Mouse (Mus musculus): ENCODE measurements around the gene Synj2. TPM values are rescaled to one million over a fixed set of nuclear protein-coding genes. Genes with fewer than 3 reads are reported as not detected.
A peak's percentile ranks its signal among the peaks of the same experiment; 100 is the strongest.

The Synj2 gene
- polyA plus RNA-seq, 1 experiment from 2014 or later, result 1.0 TPM

GRCm38 (mm10) chr17:6037507-6037906, 96.4 kb downstream of the Synj2 start:
- DNase-seq (ENCODE audit: low spot score), result no peak
- H3K9me3 ChIP-seq (ENCODE audit: control insufficient read depth, low read length), result no peaks in the 10 kb centered on the region
- H3K27ac ChIP-seq (ENCODE audit: low read depth, low read length), result no peak overlapping the region
- ATAC-seq (replicated peaks; ENCODE audit: low FRiP score), result no peak
- no peaks in the 10 kb centered on the region for H3K36me3 ChIP-seq (ENCODE audit: control insufficient read depth, insufficient read depth, low read length)
- WGBS, result 94% methylated on average over 10 of the region's 10 CpGs
- no peaks in the 10 kb centered on the region for H3K27me3 ChIP-seq (ENCODE audit: control insufficient read depth, insufficient read depth, low read length)
- no peaks in the 10 kb centered on the region for H3K4me1 ChIP-seq (replicated peaks; ENCODE audit: control insufficient read depth, insufficient read depth, low read length)
- H3K4me2 ChIP-seq (ENCODE audit: low read depth, low read length, severe bottlenecking), result no peak overlapping the region
- no peak overlapping the region for H3K4me3 ChIP-seq (ENCODE audit: low read depth, low read length)
- H3K9ac ChIP-seq (ENCODE audit: low read length), result no peak overlapping the region

- Histone ChIP-seq H3K9ac (ENCODE audit: low read length) (no peak overlapping the region), H3K27ac (ENCODE audit: low read depth, low read length) (no peak overlapping the region), H3K36me3 (ENCODE audit: control insufficient read depth, insufficient read depth, low read length) (no peaks in the 10 kb centered on the region), H3K27me3 (ENCODE audit: control insufficient read depth, insufficient read depth, low read length) (no peaks in the 10 kb centered on the region), H3K4me2 (ENCODE audit: low read depth, low read length, severe bottlenecking) (no peak overlapping the region), H3K4me3 (ENCODE audit: low read depth, low read length) (no peak overlapping the region), H3K4me1 (replicated peaks; ENCODE audit: control insufficient read depth, insufficient read depth, low read length) (no peaks in the 10 kb centered on the region), H3K9me3 (ENCODE audit: control insufficient read depth, low read length) (no peaks in the 10 kb centered on the region)
- WGBS, result 34% methylated on average over 4 of the region's 4 CpGs
- no peak for DNase-seq (ENCODE audit: low spot score)
- no peak for ATAC-seq (replicated peaks; ENCODE audit: low FRiP score)
Observed at GRCm38 (mm10) chr17:6052801-6053200, 111.7 kb downstream of the Synj2 start.

GRCm38 (mm10) chr17:6054934-6055355, 113.9 kb downstream of the Synj2 start:
- Histone ChIP-seq H3K27me3 (ENCODE audit: control insufficient read depth, insufficient read depth, low read length) (no peaks in the 10 kb centered on the region), H3K4me3 (ENCODE audit: low read depth, low read length) (no peak overlapping the region), H3K9ac (ENCODE audit: low read length) (no peak overlapping the region), H3K9me3 (ENCODE audit: control insufficient read depth, low read length) (no peaks in the 10 kb centered on the region), H3K4me2 (ENCODE audit: low read depth, low read length, severe bottlenecking) (no peak overlapping the region), H3K36me3 (ENCODE audit: control insufficient read depth, insufficient read depth, low read length) (no peaks in the 10 kb centered on the region), H3K27ac (ENCODE audit: low read depth, low read length) (no peak overlapping the region), H3K4me1 (replicated peaks; ENCODE audit: control insufficient read depth, insufficient read depth, low read length) (no peaks in the 10 kb centered on the region)
- ATAC-seq (replicated peaks; ENCODE audit: low FRiP score) (no peak), DNase-seq (ENCODE audit: low spot score) (peak; percentile 65)
- 19% methylated on average over 5 of the region's 5 CpGs for WGBS

- H3K9me3 ChIP-seq (ENCODE audit: control insufficient read depth, low read length), result no peaks in the 10 kb centered on the region
- H3K4me2 ChIP-seq (ENCODE audit: low read depth, low read length, severe bottlenecking), result no peak overlapping the region
- H3K36me3 ChIP-seq (ENCODE audit: control insufficient read depth, insufficient read depth, low read length), result no peaks in the 10 kb centered on the region; the same call in 1 of the 2 replicates
- no peak overlapping the region for H3K4me3 ChIP-seq (ENCODE audit: low read depth, low read length)
- no peak for ATAC-seq (replicated peaks; ENCODE audit: low FRiP score)
- no peaks in the 10 kb centered on the region for H3K4me1 ChIP-seq (replicated peaks; ENCODE audit: control insufficient read depth, insufficient read depth, low read length)
- no peaks in the 10 kb centered on the region for H3K27me3 ChIP-seq (ENCODE audit: control insufficient read depth, insufficient read depth, low read length)
- 91% methylated on average over 8 of the region's 8 CpGs for WGBS
- no peak overlapping the region for H3K27ac ChIP-seq (ENCODE audit: low read depth, low read length)
- DNase-seq (ENCODE audit: low spot score), result no peak
- no peak overlapping the region for H3K9ac ChIP-seq (ENCODE audit: low read length)
Observed at GRCm38 (mm10) chr17:6062793-6063192, 121.7 kb downstream of the Synj2 start.

- DNase-seq (ENCODE audit: low spot score) (no peak), ATAC-seq (replicated peaks; ENCODE audit: low FRiP score) (no peak)
- H3K4me2 ChIP-seq (ENCODE audit: low read depth, low read length, severe bottlenecking), result no peak overlapping the region
- no peaks in the 10 kb centered on the region for H3K9me3 ChIP-seq (ENCODE audit: control insufficient read depth, low read length)
- H3K4me3 ChIP-seq (ENCODE audit: low read depth, low read length), result no peak overlapping the region
- no peaks in the 10 kb centered on the region; the same call in 1 of the 2 replicates for H3K36me3 ChIP-seq (ENCODE audit: control insufficient read depth, insufficient read depth, low read length)
- no peaks in the 10 kb centered on the region for H3K4me1 ChIP-seq (replicated peaks; ENCODE audit: control insufficient read depth, insufficient read depth, low read length)
- no peak overlapping the region for H3K9ac ChIP-seq (ENCODE audit: low read length)
- H3K27ac ChIP-seq (ENCODE audit: low read depth, low read length), result no peak overlapping the region
- H3K27me3 ChIP-seq (ENCODE audit: control insufficient read depth, insufficient read depth, low read length), result no peaks in the 10 kb centered on the region
- 92% methylated on average over 5 of the region's 5 CpGs for WGBS
Observed at GRCm38 (mm10) chr17:6063532-6063931, 122.5 kb downstream of the Synj2 start.

- Histone ChIP-seq H3K9me3 (ENCODE audit: control insufficient read depth, low read length) (no peaks in the 10 kb centered on the region), H3K36me3 (ENCODE audit: control insufficient read depth, insufficient read depth, low read length) (no peaks in the 10 kb centered on the region; the same call in 1 of the 2 replicates), H3K9ac (ENCODE audit: low read length) (no peak overlapping the region), H3K27ac (ENCODE audit: low read depth, low read length) (no peak overlapping the region), H3K27me3 (ENCODE audit: control insufficient read depth, insufficient read depth, low read length) (no peaks in the 10 kb centered on the region), H3K4me2 (ENCODE audit: low read depth, low read length, severe bottlenecking) (no peak overlapping the region), H3K4me1 (replicated peaks; ENCODE audit: control insufficient read depth, insufficient read depth, low read length) (no peaks in the 10 kb centered on the region), H3K4me3 (ENCODE audit: low read depth, low read length) (no peak overlapping the region)
- no peak for ATAC-seq (replicated peaks; ENCODE audit: low FRiP score)
- DNase-seq (ENCODE audit: low spot score), result no peak
- WGBS, result 94% methylated on average over 2 of the region's 2 CpGs
Observed at GRCm38 (mm10) chr17:6066021-6066420, 124.9 kb downstream of the Synj2 start.

GRCm38 (mm10) chr17:6067613-6068012, 126.5 kb downstream of the Synj2 start:
- DNase-seq (ENCODE audit: low spot score) (no peak), ATAC-seq (replicated peaks; ENCODE audit: low FRiP score) (no peak)
- Histone ChIP-seq H3K9me3 (ENCODE audit: control insufficient read depth, low read length) (no peaks in the 10 kb centered on the region), H3K4me3 (ENCODE audit: low read depth, low read length) (no peak overlapping the region), H3K9ac (ENCODE audit: low read length) (no peak overlapping the region), H3K4me1 (replicated peaks; ENCODE audit: control insufficient read depth, insufficient read depth, low read length) (no peaks in the 10 kb centered on the region), H3K27me3 (ENCODE audit: control insufficient read depth, insufficient read depth, low read length) (no peaks in the 10 kb centered on the region), H3K36me3 (ENCODE audit: control insufficient read depth, insufficient read depth, low read length) (no peaks in the 10 kb centered on the region; the same call in 1 of the 2 replicates), H3K27ac (ENCODE audit: low read depth, low read length) (no peak overlapping the region), H3K4me2 (ENCODE audit: low read depth, low read length, severe bottlenecking) (no peak overlapping the region)
- 95% methylated on average over 7 of the region's 7 CpGs for WGBS

- Histone ChIP-seq H3K4me1 (replicated peaks; ENCODE audit: control insufficient read depth, insufficient read depth, low read length) (no peaks in the 10 kb centered on the region), H3K9ac (ENCODE audit: low read length) (no peak overlapping the region), H3K4me2 (ENCODE audit: low read depth, low read length, severe bottlenecking) (no peak overlapping the region), H3K9me3 (ENCODE audit: control insufficient read depth, low read length) (no peaks in the 10 kb centered on the region), H3K36me3 (ENCODE audit: control insufficient read depth, insufficient read depth, low read length) (no peaks in the 10 kb centered on the region), H3K27ac (ENCODE audit: low read depth, low read length) (no peak overlapping the region), H3K4me3 (ENCODE audit: low read depth, low read length) (no peak overlapping the region), H3K27me3 (ENCODE audit: control insufficient read depth, insufficient read depth, low read length) (no peaks in the 10 kb centered on the region)
- ATAC-seq (replicated peaks; ENCODE audit: low FRiP score) (no peak), DNase-seq (ENCODE audit: low spot score) (no peak)
- 92% methylated on average over 6 of the region's 6 CpGs for WGBS
Observed at GRCm38 (mm10) chr17:6069866-6070265, 128.8 kb downstream of the Synj2 start.

- no peak overlapping the region for H3K9ac ChIP-seq (ENCODE audit: low read length)
- no peaks in the 10 kb centered on the region for H3K9me3 ChIP-seq (ENCODE audit: control insufficient read depth, low read length)
- H3K27me3 ChIP-seq (ENCODE audit: control insufficient read depth, insufficient read depth, low read length), result no peaks in the 10 kb centered on the region
- no peak for DNase-seq (ENCODE audit: low spot score)
- no peak for ATAC-seq (replicated peaks; ENCODE audit: low FRiP score)
- no peaks in the 10 kb centered on the region for H3K4me1 ChIP-seq (replicated peaks; ENCODE audit: control insufficient read depth, insufficient read depth, low read length)
- H3K4me2 ChIP-seq (ENCODE audit: low read depth, low read length, severe bottlenecking), result no peak overlapping the region
- no peaks in the 10 kb centered on the region for H3K36me3 ChIP-seq (ENCODE audit: control insufficient read depth, insufficient read depth, low read length)
- no peak overlapping the region for H3K27ac ChIP-seq (ENCODE audit: low read depth, low read length)
- no peak overlapping the region for H3K4me3 ChIP-seq (ENCODE audit: low read depth, low read length)
- WGBS, result 92% methylated on average over 7 of the region's 7 CpGs
Observed at GRCm38 (mm10) chr17:6073405-6073804, 132.3 kb downstream of the Synj2 start.

Data from forebrain, embryonic 11.5 days (tissue).